Mouse (Mus musculus): ENCODE data around the gene Mrpl23. TPM values are rescaled to one million over a fixed set of nuclear protein-coding genes. Genes with fewer than 3 reads are reported as not detected.

The Mrpl23 gene
- polyA plus RNA-seq, 2 experiments: 14.4 to 45.9 TPM

- Histone ChIP-seq H3K36me3 (replicated peaks; ENCODE audit: control insufficient read depth, insufficient read depth, low read depth) (no peaks in the 10 kb centered on the region), H3K9ac (replicated peaks) (no peak overlapping the region), H3K27ac (no peak overlapping the region), H3K4me3 (ENCODE audit: insufficient read depth in 1 of 2, low read depth in 2 of 2, low read length in 2 of 2) (no peak overlapping the region), H3K9me3 (ENCODE audit: control insufficient read depth, low read length) (no peaks in the 10 kb centered on the region), H3K4me1 (replicated peaks; ENCODE audit: control insufficient read depth in 2 of 2, insufficient read depth in 2 of 2, low read length in 1 of 2) (peaks cover 3 to 28% of the 10 kb centered on the region in 2 experiments; a peak in 3 of 4 replicates), H3K27me3 (ENCODE audit: control insufficient read depth, insufficient read depth, low read length) (no peaks in the 10 kb centered on the region), H3K4me2 (ENCODE audit: low read depth) (no peak overlapping the region)
- WGBS (ENCODE audit: insufficient replicate concordance): 33% methylated on average over 11 of the region's 11 CpGs
- ATAC-seq (ENCODE audit: insufficient read depth): no peak
- no peak for TF ChIP-seq CTCF (IDR thresholded peaks at IDR 0.05; ENCODE audit: low read depth)
- no peak for TF ChIP-seq EP300 (IDR thresholded peaks at IDR 0.05; ENCODE audit: low read depth)
- no peak for DNase-seq (ENCODE audit: low read depth in 3 of 3, low spot score in 3 of 3)
These were observed 21.2 kb downstream of the Mrpl23 start for GRCm38 (mm10) chr7:142553417-142554335.

- Histone ChIP-seq H3K4me2 (ENCODE audit: low read depth) (no peak overlapping the region), H3K27ac (no peak overlapping the region), H3K4me3 (ENCODE audit: insufficient read depth in 1 of 2, low read depth in 2 of 2, low read length in 2 of 2) (no peak overlapping the region), H3K36me3 (replicated peaks; ENCODE audit: control insufficient read depth, insufficient read depth, low read depth) (no peaks in the 10 kb centered on the region), H3K4me1 (replicated peaks; ENCODE audit: control insufficient read depth in 2 of 2, insufficient read depth in 2 of 2, low read length in 1 of 2) (peaks cover 3 to 28% of the 10 kb centered on the region in 2 experiments; a peak in 3 of 4 replicates), H3K27me3 (ENCODE audit: control insufficient read depth, insufficient read depth, low read length) (no peaks in the 10 kb centered on the region), H3K9ac (replicated peaks) (no peak overlapping the region), H3K9me3 (ENCODE audit: control insufficient read depth, low read length) (no peaks in the 10 kb centered on the region)
- no peak for DNase-seq (ENCODE audit: low read depth in 3 of 3, low spot score in 3 of 3)
- 36% methylated on average over 1 of the region's 1 CpGs for WGBS (ENCODE audit: insufficient replicate concordance)
- no peak for ATAC-seq (ENCODE audit: insufficient read depth)
- TF ChIP-seq EP300 (IDR thresholded peaks at IDR 0.05; ENCODE audit: low read depth): no peak
- no peak for TF ChIP-seq CTCF (IDR thresholded peaks at IDR 0.05; ENCODE audit: low read depth)
These were observed 22.1 kb downstream of the Mrpl23 start for GRCm38 (mm10) chr7:142554625-142555024.

- TF ChIP-seq CTCF (IDR thresholded peaks at IDR 0.05; ENCODE audit: low read depth) (no peak), EP300 (IDR thresholded peaks at IDR 0.05; ENCODE audit: low read depth) (no peak)
- Histone ChIP-seq H3K27me3 (ENCODE audit: control insufficient read depth, insufficient read depth, low read length) (no peaks in the 10 kb centered on the region), H3K36me3 (replicated peaks; ENCODE audit: control insufficient read depth, insufficient read depth, low read depth) (no peaks in the 10 kb centered on the region), H3K4me2 (ENCODE audit: low read depth) (no peak overlapping the region), H3K9me3 (ENCODE audit: control insufficient read depth, low read length) (no peaks in the 10 kb centered on the region), H3K4me1 (replicated peaks; ENCODE audit: control insufficient read depth in 2 of 2, insufficient read depth in 2 of 2, low read length in 1 of 2) (peaks cover 3 to 30% of the 10 kb centered on the region in 2 experiments; a peak in 3 of 4 replicates), H3K27ac (no peak overlapping the region), H3K9ac (replicated peaks) (no peak overlapping the region), H3K4me3 (ENCODE audit: insufficient read depth in 1 of 2, low read depth in 2 of 2, low read length in 2 of 2) (no peak overlapping the region)
- WGBS (ENCODE audit: insufficient replicate concordance): 60% methylated on average over 8 of the region's 8 CpGs
- DNase-seq (ENCODE audit: low read depth in 3 of 3, low spot score in 3 of 3) (no peak), ATAC-seq (ENCODE audit: insufficient read depth) (no peak)
These were observed 23.0 kb downstream of the Mrpl23 start for GRCm38 (mm10) chr7:142555366-142556088.

- ATAC-seq (ENCODE audit: insufficient read depth): no peak
- no peak overlapping the region for H3K9ac ChIP-seq (replicated peaks)
- no peaks in the 10 kb centered on the region for H3K36me3 ChIP-seq (replicated peaks; ENCODE audit: control insufficient read depth, insufficient read depth, low read depth)
- H3K4me1 ChIP-seq (replicated peaks; ENCODE audit: control insufficient read depth in 2 of 2, insufficient read depth in 2 of 2, low read length in 1 of 2): peaks cover 3 to 34% of the 10 kb centered on the region in 2 experiments; a peak in 3 of 4 replicates
- no peak overlapping the region for H3K4me2 ChIP-seq (ENCODE audit: low read depth)
- no peaks in the 10 kb centered on the region for H3K27me3 ChIP-seq (ENCODE audit: control insufficient read depth, insufficient read depth, low read length)
- H3K4me3 ChIP-seq (ENCODE audit: insufficient read depth in 1 of 2, low read depth in 2 of 2, low read length in 2 of 2): no peak overlapping the region
- no peak for TF ChIP-seq EP300 (IDR thresholded peaks at IDR 0.05; ENCODE audit: low read depth)
- TF ChIP-seq CTCF (IDR thresholded peaks at IDR 0.05; ENCODE audit: low read depth): no peak
- H3K9me3 ChIP-seq (ENCODE audit: control insufficient read depth, low read length): no peaks in the 10 kb centered on the region
- H3K27ac ChIP-seq: no peak overlapping the region
- WGBS (ENCODE audit: insufficient replicate concordance): 49% methylated on average over 2 of the region's 2 CpGs
- DNase-seq (ENCODE audit: low read depth in 3 of 3, low spot score in 3 of 3): no peak
These were observed 23.6 kb downstream of the Mrpl23 start for GRCm38 (mm10) chr7:142556089-142556476.

DNA sequence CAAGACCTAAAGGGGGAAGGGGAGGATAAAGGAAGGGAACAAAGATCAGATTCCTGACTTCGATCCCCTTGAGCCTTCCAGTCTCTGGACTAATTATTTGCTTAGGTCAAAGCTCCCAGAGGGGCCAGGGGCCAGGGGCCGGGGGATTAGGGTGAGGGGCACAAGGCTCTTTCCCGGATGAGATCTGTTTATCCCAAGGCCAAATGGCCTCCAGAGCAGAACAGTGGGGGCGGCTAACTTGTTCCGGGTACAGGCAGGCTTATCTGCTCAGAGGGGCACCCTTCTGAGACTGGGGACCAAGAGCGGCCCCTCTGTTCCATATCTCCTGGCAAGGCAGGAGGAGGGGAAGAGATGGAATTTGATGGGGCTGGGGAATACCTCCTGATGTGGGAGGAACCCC is 25.2 kb downstream of the Mrpl23 start:
- DNase-seq (ENCODE audit: low read depth in 3 of 3, low spot score in 3 of 3): no peak
- ATAC-seq (ENCODE audit: insufficient read depth): no peak
- WGBS (ENCODE audit: insufficient replicate concordance): 47% methylated on average over 6 of the region's 6 CpGs

More for the DNA sequence above, 25.2 kb downstream of the Mrpl23 start:
- no peak overlapping the region for H3K4me2 ChIP-seq (ENCODE audit: low read depth)
- no peak overlapping the region for H3K27ac ChIP-seq
- no peaks in the 10 kb centered on the region for H3K27me3 ChIP-seq (ENCODE audit: control insufficient read depth, insufficient read depth, low read length)
- no peak overlapping the region for H3K4me3 ChIP-seq (ENCODE audit: insufficient read depth in 1 of 2, low read depth in 2 of 2, low read length in 2 of 2)
- no peak overlapping the region for H3K9ac ChIP-seq (replicated peaks)
- peaks cover 3 to 38% of the 10 kb centered on the region in 2 experiments; a peak in 3 of 4 replicates for H3K4me1 ChIP-seq (replicated peaks; ENCODE audit: control insufficient read depth in 2 of 2, insufficient read depth in 2 of 2, low read length in 1 of 2)
- H3K9me3 ChIP-seq (ENCODE audit: control insufficient read depth, low read length): no peaks in the 10 kb centered on the region
- no peak for TF ChIP-seq CTCF (IDR thresholded peaks at IDR 0.05; ENCODE audit: low read depth)
- H3K36me3 ChIP-seq (replicated peaks; ENCODE audit: control insufficient read depth, insufficient read depth, low read depth): no peaks in the 10 kb centered on the region

All from liver, embryonic 14.5 days (tissue).